Mouse (Mus musculus) lung, postnatal 4 days (tissue): ENCODE results near the gene Trp53i13.

Experiments
- DNase-seq, 2 experiments: peaks; one replicate each; pipeline ENCODE4 v3.0.0; 2021

Gene Trp53i13

DNA sequence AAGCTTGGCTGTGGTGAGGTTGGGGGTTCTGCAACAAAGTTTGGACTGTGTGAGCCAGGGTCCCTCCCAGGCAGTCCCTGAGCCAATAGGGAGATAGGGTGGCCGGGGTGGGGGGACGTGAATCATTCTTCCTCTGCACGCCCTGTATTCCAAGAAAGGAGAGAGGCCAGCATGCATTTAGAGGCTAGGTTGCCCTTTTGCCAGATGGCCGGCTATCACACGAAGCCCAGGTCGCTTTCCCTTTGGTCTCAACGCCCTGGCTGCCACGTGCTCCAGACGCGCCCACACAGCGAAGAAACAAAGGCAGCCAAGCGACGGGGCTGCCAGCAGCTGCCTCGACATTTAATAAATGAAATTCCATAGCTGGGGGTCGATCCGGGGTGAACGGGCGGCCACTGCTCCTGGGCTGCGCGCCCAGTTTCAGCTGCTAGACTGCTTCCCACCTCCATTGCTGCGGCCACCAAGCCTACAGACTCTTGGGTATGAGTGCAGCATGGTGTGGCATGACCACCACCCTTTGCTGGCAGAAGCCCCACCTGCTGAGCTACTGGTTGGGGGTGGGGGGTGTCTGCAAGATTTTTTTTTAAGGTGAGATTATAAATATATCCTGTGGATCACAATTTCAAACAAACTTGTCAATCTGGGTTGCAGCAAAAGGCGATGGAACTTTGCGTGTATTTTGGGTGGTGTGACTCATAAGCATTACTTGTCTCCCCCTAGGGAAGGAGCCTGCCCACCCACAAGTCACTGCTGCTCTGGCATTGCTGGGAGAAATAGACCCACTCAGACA, 24.1 kb downstream of the Trp53i13 start:
- peak; percentile 77 to 91 for DNase-seq

DNA sequence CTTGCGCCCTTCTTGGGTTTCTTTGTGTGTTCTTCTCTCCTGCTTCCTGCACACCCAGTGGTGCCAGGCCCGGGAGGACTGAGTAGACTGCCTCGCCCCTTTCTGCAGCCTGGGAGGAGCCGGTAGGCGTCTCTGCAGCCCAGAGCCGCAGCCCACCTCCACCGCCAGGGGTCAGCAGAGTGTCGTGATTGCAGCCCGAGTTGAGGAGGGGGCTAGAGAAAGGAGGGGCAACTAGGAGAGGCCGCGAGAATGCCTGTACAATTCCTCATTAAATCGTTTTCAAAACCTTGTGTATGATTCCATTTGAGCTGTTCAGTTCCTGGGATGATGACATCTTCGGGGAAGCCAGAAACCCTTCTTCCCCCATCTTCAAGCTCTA, 24.7 kb downstream of the Trp53i13 start:
- DNase-seq, result peak; percentile 93 to 94

DNA sequence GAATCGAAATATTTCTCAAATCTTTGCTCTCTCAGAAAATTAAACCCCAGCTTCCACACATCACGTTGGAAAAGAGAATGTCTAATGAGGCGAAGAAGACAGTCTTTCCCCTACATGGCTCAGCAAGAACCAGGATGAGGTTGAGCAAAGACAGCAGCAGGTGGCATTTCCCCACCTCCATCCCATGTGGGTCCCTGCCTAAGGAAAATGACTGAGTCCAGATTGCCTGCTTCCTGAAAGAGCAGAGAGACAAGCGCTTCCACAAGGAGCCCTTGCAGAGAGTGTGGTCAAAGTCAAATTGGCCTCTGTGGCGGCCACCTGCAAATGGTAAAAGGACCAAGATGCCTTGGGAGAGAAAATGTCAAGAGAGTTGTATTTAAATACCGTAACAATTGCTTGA, 25.3 kb downstream of the Trp53i13 start:
- DNase-seq, result no peak

DNA sequence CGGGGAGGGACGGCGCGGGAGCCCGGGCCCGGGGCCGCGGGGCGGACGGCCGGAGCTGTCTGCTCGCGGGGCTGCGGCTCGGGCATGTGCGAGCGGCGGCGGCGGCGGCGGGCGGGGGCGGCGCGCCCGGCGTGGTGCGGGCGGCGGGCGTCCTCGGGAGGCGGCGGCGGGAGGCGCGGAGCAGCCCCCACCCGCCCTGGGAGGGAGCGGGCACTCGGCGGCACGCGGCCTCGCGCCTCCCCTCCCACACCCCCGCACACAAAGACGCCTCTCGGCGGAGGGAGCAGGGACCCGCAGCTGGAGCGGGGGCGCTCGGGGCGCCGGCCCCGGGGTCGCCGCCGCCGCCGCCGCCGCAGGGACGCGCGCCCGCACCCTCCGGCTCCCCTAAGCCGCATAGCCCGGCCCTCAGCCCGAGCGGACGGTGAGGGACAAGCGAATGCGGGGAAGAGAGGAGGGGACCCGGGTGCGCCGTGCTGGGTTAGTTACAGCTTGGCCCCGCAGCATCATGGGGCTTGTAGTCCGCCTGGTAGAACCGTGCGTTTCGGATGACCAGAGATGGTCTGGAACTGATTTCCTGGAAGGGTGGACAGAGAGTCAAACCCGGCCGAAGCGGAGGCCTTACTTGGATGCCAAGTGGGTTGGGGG, 26.1 kb downstream of the Trp53i13 start, which contains the start of gene Ankrd13b:
Gene Ankrd13b (minus strand): TSS at position 88 of the 645 bp plus-strand sequence.
- DNase-seq, result peak; percentile 77 to 81

DNA sequence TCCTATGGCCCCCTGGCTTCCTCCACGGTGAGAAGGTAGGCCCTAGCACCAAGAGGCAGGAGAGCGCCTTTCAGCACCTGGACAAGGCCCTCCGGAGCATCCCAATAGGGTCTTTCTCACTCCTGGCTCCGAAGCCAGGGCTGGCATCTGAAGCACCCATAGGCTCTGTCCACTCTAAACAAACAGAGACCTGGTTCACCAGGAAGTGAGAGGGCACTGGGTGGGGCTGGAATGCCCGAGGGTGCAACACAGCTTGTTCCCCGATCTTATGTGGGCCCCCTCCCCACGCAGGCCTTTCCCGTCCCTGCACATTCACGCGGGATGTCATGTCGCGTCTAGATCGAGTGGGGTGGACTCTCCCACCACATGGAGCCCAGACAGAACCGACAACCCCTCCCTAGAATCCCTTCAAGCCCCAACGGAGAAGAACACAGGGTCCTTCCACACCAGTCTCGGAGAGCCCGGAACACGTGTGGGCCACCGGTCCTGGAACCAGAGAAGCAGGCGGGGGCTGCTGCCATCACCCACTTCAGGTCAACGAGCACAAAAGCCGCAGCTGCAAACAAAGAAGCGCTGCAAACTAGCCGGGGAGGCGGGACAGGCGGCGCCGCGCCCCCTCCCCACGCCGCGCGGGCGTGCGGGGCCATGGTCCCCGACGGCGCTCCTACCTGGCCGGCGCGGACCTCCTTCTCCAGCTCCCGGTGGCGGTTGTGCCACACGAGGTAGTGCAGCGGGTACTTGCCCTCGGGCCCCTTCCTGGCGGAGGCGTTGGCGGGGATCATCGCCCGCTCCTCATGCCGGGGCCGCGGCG, 26.8 kb downstream of the Trp53i13 start:
- DNase-seq, result no peak

DNA sequence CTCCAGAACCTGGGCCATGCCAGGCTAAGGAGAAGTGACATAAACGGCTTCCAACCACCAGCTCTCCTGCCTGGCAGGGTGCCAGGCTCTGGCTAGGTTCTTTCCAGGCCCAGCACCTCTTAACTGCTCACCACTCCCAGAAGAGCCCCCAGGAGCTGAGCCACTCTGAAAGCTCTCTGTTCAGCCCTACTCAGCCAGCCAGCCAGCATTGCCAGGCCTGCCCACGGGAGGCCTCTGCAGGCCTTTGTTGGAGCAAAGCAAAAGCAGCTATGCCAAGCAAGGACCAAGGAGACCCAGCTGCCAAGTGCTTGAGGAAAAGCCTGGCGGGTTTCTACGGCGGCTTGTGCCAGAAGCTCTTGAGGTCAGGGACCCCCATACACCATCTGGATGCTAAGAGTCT, 29.0 kb downstream of the Trp53i13 start:
- DNase-seq, result no peak

DNA sequence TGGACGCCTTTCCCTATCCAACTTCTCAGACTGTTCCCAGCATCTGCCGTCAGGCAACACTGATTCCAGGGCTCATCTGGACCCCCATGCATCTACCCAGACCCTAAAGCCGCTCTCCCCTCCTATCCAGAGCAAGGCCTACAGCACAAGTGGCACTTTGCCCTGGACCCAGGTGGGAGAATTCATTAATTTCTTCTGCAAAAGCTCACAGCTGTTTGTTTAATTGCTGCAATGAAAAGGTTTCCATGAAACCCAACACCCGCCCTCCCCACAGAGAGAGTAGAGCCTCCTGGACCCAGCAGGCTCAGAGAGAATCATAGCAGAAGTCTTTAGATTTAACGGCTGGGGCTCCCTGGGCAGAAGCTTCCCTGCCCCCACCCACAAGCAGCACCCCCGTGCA, 30.6 kb downstream of the Trp53i13 start:
- no peak for DNase-seq

DNA sequence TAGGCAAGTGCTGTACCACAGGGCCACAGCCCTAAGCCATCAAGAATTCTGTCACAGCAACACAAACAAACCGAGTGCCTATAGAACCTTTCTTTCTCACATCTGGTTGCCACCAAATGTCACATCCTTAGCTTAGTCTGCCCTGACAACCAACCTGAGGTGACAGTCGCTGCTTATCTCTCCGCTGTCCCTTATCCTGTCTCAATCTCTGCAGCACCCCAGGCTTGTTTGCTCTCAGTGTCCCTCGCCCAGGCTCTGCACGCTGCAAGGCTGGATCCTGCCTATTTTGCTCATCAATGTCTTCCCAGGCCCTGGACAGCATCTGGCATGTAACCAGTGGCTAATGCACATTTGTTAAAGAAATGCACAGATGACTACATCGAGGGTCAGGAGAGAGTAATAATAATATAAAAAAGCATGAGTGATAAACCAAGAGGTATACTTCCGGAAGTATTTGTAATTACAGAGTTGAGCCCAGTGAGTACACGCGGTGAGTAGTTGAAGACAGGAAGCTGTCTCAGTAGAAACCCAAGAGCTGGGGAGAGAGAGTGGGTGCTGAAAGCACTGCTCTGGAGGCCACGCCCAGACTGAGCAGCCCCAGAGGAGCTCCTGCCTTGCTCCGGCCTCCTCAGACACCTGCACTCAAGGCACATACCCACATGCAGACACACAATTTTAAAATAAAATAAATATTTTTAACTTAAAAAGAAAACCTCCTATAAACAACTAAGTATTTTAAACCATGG, 32.1 kb downstream of the Trp53i13 start:
- no peak for DNase-seq

DNA sequence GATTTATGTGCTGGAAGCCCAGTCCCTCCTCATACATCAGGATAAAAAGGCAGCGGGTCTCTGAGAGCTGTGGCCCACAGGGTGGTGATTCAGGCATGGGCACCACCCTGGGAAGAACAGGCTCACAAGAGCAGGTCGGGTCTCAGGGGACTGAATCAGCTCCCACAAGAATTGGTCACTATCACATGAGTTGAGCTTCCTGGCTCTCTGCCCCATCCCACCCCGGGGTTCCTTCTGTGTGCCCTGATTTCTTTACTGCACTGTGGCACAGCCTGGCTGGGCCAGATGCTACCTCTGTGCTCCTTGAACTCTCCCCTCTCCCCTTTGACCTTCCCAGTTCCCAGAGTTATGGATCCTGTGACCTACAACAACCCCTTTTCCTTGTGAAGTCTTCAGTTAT, 32.7 kb downstream of the Trp53i13 start:
- no peak for DNase-seq

DNA sequence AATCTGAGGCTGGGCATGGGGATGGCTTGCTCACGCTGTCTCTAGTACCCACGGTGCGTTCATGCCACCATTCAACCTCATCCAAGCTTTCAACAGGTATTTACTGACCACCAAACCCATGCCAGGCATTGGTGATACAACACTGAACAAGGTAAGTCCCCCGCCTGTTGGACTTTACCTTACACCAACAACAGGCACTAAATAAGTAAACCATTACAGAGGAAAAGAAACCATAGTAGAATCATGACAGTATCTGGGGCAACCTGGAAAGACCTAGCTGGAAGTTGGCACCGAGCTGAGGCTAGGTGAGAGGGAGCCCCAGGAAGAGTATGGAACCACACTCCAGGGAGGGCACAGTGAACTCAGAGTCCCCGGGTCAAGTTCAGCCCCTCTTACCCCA, 38.9 kb downstream of the Trp53i13 start:
- DNase-seq, result no peak

DNA sequence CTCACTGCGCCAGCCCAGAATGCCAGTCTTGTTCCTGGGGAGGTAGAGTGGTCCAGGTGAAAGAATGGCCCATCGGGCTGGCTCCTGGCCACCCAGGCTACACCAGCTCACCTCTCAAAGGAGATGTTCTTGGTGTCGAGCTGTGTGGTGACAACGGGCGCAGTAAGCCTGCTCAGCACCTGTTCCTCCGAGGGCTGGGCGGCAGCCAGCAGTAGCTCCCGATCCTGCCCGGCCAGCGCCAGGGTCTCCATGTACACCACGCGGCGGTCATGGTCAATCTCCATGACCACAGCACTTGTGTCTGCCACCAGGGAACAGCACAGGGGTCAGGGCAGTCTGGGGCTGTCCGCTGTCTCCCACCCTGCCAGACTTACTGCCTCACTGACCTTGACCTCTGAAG, 39.6 kb downstream of the Trp53i13 start:
- no peak for DNase-seq

DNA sequence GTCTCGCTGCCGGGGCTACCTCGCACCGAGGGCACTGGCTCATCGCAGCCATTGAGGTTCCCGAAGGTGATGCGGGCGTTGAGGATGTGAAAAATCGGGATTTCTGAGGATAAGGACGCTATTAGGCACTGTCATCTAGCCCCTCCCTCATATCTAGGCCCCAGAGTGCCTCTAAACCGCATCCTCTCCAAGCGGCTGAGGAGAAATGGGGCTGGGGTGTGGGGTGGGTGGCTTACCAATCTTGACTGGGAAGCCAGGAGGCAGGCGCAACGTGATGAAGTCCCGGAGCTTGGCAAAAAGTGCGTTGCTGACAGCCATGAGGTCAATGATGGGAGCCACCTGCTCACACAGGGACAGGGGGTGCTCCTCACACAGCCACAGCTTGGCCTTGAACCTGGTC, 43.0 kb downstream of the Trp53i13 start:
- no peak for DNase-seq

DNA sequence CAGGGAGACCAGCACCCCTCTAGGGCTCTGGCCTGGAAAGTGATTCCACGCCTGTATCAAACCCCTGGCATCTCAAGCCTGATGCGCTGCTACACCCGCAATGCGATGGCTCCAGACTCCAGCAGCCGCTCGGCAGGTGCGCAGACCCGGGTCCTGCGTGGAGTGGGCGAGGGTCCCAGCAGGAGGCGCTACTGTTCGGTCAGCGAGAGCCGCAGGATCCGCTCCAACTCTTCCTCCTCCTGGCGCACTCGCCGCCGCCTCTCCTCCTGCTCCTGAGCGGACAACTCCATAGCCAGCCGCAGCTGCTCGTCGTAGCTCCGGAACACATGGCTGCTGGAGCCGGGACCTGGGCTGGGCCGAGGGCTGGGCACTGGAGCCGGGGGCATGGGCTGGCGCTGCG, 44.4 kb downstream of the Trp53i13 start:
- no peak for DNase-seq

DNA sequence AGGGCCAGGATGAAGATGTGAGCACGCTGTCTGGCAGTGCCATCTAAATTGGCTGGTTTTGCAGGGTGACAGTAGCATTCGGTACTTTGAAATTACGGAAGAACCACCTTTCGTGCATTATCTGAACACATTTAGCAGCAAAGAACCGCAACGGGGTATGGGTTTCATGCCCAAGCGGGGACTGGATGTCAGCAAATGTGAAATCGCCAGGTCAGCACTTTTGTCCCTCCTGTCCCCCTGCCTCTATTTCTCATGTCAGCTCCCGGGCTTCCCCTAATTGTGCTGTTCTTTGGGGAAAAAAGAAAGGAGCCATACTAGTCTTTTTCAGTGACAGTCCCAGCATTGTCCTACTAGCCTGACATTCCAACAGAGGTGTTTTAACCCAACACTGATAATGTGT, 47.4 kb downstream of the Trp53i13 start:
- DNase-seq, result no peak

DNA sequence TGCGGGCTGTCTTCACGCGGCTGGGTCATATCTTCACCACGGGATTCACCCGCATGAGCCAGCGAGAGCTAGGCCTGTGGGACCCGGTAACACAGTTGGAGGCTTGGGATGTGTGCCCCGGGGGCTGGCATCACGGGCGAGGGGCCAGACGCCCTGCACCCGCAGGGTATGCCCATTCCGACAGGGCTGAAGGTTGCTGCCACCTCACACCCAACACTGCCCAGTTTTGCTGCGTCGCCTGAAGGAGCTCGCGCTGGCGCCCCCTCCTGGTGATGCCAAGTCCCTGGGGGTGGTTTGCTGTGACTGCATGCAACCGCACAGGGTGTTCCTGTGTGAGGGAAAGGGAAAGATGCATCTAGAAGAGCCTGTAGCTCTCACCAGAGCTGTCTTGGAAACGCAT, 48.0 kb downstream of the Trp53i13 start:
- DNase-seq, result peak; percentile 79 to 85

DNA sequence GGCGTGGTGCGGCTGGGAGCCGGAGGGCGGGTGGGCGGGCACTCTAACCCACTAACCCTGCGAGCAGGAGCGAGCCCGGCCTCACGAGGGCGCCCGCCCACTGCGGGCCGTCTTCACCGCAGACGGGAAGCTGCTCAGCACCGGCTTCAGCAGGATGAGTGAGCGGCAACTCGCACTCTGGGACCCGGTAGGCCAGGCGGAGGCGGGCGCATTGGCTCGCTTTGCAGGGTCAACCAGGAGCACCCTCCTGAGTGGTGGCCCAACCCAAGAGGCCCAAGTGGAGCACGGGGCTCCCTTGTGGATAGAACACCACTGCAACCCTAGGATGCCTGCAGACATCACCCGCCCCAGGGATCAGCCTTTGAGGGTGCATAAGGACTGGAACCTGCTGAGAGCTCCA, 48.6 kb downstream of the Trp53i13 start:
- peak; percentile 86 to 88 for DNase-seq

DNA sequence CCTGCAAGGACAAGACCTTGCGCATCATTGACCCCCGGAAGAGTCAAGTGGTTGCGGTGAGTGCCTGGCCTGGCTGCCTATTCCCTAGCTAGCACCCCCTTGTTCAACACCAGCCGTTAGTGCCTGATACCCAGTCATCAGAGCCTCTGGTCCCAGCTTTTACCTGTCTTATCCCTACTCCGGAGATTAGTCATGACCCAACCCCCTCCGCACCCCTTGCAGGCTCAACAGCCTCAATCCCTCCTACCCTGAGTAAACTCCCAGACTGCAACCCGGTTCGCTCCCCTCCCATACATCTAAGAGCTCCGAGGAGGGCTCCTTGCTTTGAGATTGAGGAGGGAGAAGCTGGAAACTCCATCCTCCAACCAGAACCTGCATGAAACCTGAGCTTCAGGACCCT, 49.2 kb downstream of the Trp53i13 start:
- DNase-seq, result no peak

DNA sequence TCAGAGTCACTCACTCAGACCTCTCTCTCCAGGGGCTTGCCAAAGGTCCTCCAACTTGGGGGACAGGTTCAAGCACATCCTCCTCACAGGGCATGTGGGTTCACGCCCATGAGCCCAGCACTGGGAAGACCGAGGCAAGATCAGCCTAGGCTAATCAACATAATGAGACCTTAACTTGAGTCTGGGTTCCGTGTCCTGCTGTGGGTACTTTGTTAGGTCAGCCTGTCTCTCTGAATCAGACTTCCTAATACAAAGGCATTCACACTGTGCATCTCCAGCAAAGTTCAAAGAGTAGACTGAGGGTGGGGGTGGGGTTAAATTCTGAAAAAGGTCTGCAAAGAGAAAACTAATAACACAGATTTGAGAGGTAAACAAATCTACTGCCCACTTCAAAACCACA, 50.7 kb downstream of the Trp53i13 start:
- no peak for DNase-seq

DNA sequence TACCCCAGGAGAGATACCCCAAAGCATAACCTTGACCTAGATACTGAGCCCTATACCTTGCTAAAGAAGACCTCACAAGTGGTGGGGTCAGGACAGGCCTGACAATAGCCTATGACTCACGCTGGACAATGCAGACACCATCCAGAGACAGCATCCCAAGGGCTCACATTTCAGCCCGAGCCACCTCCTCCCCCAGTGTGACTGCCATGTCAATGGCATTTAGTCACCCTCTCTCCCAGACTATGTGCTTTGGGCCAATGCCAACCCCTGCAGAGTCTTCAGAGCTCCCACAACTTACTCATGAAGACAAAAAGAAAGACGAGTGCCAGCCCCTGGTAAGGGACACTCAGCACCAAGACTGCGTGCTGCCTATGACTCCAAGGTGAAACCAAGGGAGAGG, 51.1 kb downstream of the Trp53i13 start:
- peak in 1 of 2 experiments; percentile 31 for DNase-seq

DNA sequence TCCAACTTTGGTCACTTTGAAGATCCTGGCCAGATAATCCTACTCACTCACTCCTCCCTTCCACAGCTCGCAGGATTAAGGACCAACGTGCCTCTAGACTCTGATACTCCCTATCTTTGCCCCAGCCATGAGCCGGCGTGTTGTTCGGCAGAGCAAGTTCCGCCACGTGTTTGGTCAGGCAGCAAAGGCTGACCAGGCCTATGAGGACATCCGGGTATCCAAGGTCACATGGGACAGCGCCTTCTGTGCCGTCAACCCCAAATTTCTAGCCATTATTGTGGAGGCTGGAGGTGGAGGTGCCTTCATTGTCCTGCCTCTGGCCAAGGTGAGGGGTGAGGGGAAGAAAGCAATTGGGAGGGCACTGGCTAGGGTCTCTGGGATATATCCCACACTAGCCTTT, 52.0 kb downstream of the Trp53i13 start:
- DNase-seq, result no peak

DNA sequence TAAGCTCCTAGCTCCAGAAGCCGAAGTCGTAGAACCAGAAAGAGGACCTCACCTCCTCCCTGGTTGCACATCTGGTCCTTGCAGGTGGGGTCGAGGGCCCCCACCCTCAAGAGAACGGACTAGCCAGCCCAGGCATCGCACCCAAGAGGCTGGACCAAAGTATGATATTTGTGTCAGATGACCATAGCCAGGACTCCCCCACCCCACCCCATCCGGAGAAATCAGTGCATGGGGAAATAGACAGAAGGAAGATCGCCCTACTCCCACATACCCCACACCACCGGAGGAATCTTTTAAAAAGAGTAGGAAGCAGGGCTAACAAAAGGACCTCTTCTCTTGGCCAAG, 52.7 kb downstream of the Trp53i13 start:
- DNase-seq, result no peak

DNA sequence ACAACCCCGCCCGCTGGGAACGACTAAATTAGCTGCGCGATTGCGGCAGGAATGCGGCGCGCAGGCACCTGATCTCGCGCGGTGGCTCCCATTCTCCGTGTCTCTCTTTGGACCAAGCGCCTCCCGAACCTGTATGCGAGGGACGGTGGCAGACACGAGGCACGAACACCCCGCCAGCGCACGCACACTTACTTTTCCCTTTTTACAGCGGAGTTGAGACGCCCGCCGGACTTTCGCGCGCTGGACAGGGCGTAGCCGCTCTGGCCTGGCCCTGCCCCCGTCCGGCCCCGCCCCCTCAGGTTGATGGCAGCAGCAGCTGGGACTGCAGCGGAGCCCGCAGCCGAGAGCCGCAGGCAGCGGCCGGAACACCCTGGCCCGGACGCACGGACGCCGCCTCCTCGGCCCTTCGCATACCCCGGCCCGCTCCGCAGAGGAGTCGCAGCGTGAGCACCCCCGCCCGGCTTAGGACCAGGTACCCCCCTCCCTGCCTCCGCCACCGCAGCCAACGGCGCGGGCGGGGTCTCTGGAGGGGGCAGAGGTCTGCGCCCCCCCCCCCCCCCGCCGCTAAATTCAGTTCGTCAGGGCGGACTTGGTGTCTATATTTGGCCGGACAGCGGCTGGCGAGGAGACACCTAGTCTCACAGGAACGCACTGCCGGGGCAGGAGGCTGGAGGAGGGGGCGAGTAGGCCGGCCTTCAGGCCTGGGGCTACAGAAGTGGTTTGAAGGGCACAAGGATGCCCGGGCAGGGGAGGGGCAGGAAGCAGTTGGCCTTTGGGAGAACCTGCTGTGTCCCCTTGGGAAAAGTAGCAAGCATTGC, 53.3 kb downstream of the Trp53i13 start, which contains the start of gene Coro6:
Gene Coro6 (plus strand): TSS at position 129 of the 818 bp plus-strand sequence.
- peak; percentile 84 to 86 for DNase-seq
